Mouse (Mus musculus) forebrain, embryonic 11.5 days (tissue): ENCODE results near the gene Gm14408. TPM values are rescaled to one million over a fixed set of nuclear protein-coding genes. Genes with fewer than 3 reads are reported as not detected.
A peak's percentile ranks its signal among the peaks of the same experiment; 100 is the strongest.
"Not testable (repeated sequence)": the region's sequence is repeated elsewhere in the genome, so short reads cannot be mapped to it uniquely, and the experiment has no call there.

Experiments
- ATAC-seq: fragments of 200-750 bp; cut with Nextera tagmentation; replicated peaks from 2 replicates; pipeline ENCODE4 v1.8.0; 2017; ENCODE audit warnings: moderate TSS enrichment; ENCODE audit not compliant: low FRiP score
- DNase-seq: peaks from one replicate; pipeline ENCODE4 v3.0.0-alpha.2; 2017; ENCODE audit warnings: low spot score
- H3K27ac ChIP-seq: fragments of 300-500 bp; sonication (generic); 2 replicates; pipeline ENCODE4 v1.5.1; 2014; ENCODE audit warnings: low read depth, low read length
- H3K27me3 ChIP-seq: fragments of 300-500 bp; sonication (generic); 2 replicates; pipeline ENCODE4 v1.6.1; 2014; ENCODE audit warnings: mild to moderate bottlenecking, low read length, mixed read lengths; ENCODE audit not compliant: control insufficient read depth, insufficient read depth
- H3K36me3 ChIP-seq: fragments of 300-500 bp; sonication (generic); 2 replicates; pipeline ENCODE4 v1.6.1; 2014; ENCODE audit warnings: mild to moderate bottlenecking, low read length, moderate library complexity, mixed read lengths; ENCODE audit not compliant: control insufficient read depth, insufficient read depth
- H3K4me1 ChIP-seq: fragments of 300-500 bp; sonication (generic); replicated peaks from 2 replicates; pipeline ENCODE4 v1.6.1; 2014; ENCODE audit warnings: low read length, mixed read lengths; ENCODE audit not compliant: control insufficient read depth, insufficient read depth
- H3K4me2 ChIP-seq: fragments of 300-500 bp; sonication (generic); 2 replicates; pipeline ENCODE4 v1.6.1; 2014; ENCODE audit warnings: low read depth, mild to moderate bottlenecking, low read length, moderate library complexity, mixed read lengths; ENCODE audit not compliant: severe bottlenecking
- H3K4me3 ChIP-seq: fragments of 300-500 bp; sonication (generic); 2 replicates; pipeline ENCODE4 v1.5.1; 2014; ENCODE audit warnings: low read depth, low read length
- H3K9ac ChIP-seq: fragments of 300-500 bp; sonication (generic); 2 replicates; pipeline ENCODE4 v1.6.1; 2014; ENCODE audit warnings: low read length
- H3K9me3 ChIP-seq: fragments of 300-500 bp; sonication (generic); 2 replicates; pipeline ENCODE4 v1.6.1; 2016; ENCODE audit warnings: low read length, mixed read lengths; ENCODE audit not compliant: control insufficient read depth
- WGBS: fragments of 180-500 bp; shearing (Covaris S2); extraction: QIAGEN DNeasy Blood & Tissue Kit; methylation state at CpG from one replicate; pipeline ENCODE4 v1.1.7; 2014; 5-methylcytosine and 5-hydroxymethylcytosine counted together
- polyA plus RNA-seq: library from polyadenylated mRNA; unstranded; fragments of >200 nt; fragmentation: Nextera tagmentation; extraction: Ambion mirVana; gene quantifications from 2 replicates; pipeline ENCODE4 v1.2.1, GENCODE M21; 2014

Gm14408 gene
- polyA plus RNA-seq: not detected in 2 replicates

GRCm38 (mm10) chr2:176830840-176831239 lies at the start of gene Gm14408:
Gene Gm14408, plus strand, starts transcription at chr2:176831140.
- not testable (repeated sequence) for DNase-seq, H3K9me3 ChIP-seq, ATAC-seq, H3K27me3 ChIP-seq, H3K4me3 ChIP-seq, H3K4me2 ChIP-seq, H3K27ac ChIP-seq, H3K9ac ChIP-seq, H3K4me1 ChIP-seq, H3K36me3 ChIP-seq
- WGBS: 90% methylated on average over 1 of the region's 3 CpGs

DNA sequence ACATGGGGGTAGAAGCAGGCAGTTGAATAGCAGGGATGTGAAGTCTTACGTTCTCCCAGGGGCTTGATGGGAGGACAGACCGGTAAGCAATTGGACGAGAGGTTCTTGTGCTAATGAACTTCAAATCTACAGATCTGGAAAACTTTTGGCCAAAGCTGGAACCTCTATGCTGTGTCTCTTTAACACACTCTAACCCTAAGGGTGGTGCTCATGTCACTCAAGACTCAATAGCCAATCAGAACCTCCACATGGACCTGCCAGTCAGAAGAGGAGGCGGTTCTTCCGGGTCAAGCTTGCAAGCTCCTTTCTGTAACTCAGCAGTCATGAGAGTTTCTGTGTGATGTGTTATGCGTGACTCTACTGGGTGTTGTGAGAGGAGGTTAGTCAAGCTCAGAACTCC lies 32.6 kb upstream of the Gm14408 start, which contains the start of gene Gm14295:
Gene Gm14295 (plus strand): TSS at position 301 of the 400 bp plus-strand sequence.
- H3K27me3 ChIP-seq, H3K4me1 ChIP-seq, H3K9ac ChIP-seq, H3K9me3 ChIP-seq, H3K36me3 ChIP-seq, H3K27ac ChIP-seq, DNase-seq, ATAC-seq: not testable (repeated sequence)
- no CpG with 5 or more reads among the region's 6 CpGs for WGBS
- 0 out of 2 replicates have a peak within 1 kb of the TSS, but pooled peaks have one; percentile 18 for H3K4me2 ChIP-seq
- H3K4me3 ChIP-seq: peak within 1 kb of the TSS; percentile 32

GRCm38 (mm10) chr2:176798785-176799184 lies 32.2 kb upstream of the Gm14408 start:
- H3K27me3 ChIP-seq, H3K27ac ChIP-seq, ATAC-seq, H3K9ac ChIP-seq, H3K36me3 ChIP-seq, H3K4me1 ChIP-seq, H3K9me3 ChIP-seq: not testable (repeated sequence)
- H3K4me2 ChIP-seq: 0 out of 2 replicates have a peak overlapping the region, but pooled peaks have one; percentile 18
- peak; percentile 25 for DNase-seq
- WGBS: 18% methylated on average over 9 of the region's 15 CpGs
- peak overlapping the region; percentile 32 for H3K4me3 ChIP-seq

Other genes starting within 250 kb of the Gm14408 start
- 7.1 and 17.9 TPM in 2 replicates for gene Gm14308, start 194.8 kb upstream of the Gm14408 start, polyA plus RNA-seq
- 9.6 and 10.1 TPM in 2 replicates for gene Zfp973, start 160.6 kb upstream of the Gm14408 start, polyA plus RNA-seq
- 35.9 and 36.4 TPM in 2 replicates for gene Gm14305, start 122.8 kb upstream of the Gm14408 start, polyA plus RNA-seq
- gene Gm14295, start 32.5 kb upstream of the Gm14408 start, polyA plus RNA-seq: 10.7 and 16.4 TPM in 2 replicates
- gene Gm14296, start 96.7 kb downstream of the Gm14408 start, polyA plus RNA-seq: 8.3 and 14.6 TPM in 2 replicates
- 8.4 and 10.8 TPM in 2 replicates for gene Gm14419, start 169.8 kb downstream of the Gm14408 start, polyA plus RNA-seq
- not detected in 2 replicates for gene Gm14401, start 243.2 kb downstream of the Gm14408 start, polyA plus RNA-seq